Mouse (Mus musculus): ENCODE measurements at regions not wholly inside any gene's neighbourhood (a gene's known extent, or its start where the extent isn't known, plus 50 kb on each side); places are given as distances from the start of the nearest gene placed in this dataset.

DNA sequence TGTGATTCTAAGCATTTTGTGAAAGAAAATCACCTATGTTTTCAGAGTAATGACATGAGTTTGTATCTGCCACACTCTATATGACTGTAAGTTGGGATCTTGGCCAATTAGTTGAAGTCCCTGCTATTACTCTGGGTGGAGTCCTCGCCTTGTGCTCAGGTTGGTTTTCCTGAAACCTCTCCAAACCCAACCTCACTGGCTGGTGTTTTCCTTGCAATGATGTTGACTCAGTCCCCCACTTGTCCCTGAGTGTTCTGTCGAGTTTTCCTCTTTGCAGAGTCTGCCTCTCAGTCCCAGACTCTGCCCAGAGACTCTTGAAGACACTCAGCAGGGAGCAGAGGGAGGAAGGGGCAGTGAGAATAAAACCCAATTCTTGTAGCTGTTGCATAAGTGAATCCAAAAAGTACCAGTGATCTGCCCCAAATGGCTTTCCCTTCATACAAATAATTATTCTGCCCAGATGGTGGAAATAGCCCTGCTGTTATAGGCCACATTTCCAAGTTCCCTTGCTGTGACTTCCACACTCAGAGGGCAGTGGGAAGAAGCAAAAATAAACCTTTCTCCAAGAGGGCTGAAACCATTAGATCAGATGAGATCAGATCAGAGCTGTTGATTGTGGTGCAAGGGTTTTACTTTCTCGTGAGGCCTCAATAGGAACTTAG is 694.3 kb downstream of the Hs3st4 start:
- no peak overlapping the region for H3K4me2 ChIP-seq
- no peaks in the 10 kb centered on the region for H3K36me3 ChIP-seq
- no peak for ATAC-seq (ENCODE audit: insufficient number of reproducible peaks, insufficient read depth, low FRiP score, low TSS enrichment, low read depth)
- H3K27me3 ChIP-seq: no peaks in the 10 kb centered on the region
- no peaks in the 10 kb centered on the region for H3K4me1 ChIP-seq (replicated peaks)
- 58% methylated on average over 3 of the region's 3 CpGs for WGBS
- no peak overlapping the region for H3K9ac ChIP-seq (replicated peaks)
- no peak overlapping the region for H3K27ac ChIP-seq
- no peak overlapping the region for H3K4me3 ChIP-seq (replicated peaks)
- H3K9me3 ChIP-seq: no peaks in the 10 kb centered on the region

DNA sequence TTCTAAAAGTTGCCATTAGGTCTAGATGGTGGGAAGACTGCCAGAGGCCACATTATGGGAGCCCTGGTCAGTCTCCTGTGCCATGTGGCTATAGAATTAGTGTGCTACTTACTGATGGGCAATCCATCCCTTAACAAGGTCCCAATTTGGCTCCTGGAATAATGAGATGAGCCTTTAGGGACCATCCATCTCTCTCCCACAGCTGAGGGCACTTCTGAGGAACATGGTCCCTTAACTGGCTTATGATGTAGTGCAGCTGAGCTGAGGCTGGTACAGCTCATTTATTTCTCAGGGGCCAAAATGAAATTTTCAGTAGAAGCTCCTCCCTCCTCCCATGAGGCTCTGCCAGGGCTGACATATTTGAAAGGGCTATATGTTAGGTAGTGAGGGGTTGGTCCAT is 697.9 kb downstream of the Hs3st4 start:
- Histone ChIP-seq H3K9ac (replicated peaks) (no peak overlapping the region), H3K4me2 (no peak overlapping the region), H3K4me1 (replicated peaks) (no peaks in the 10 kb centered on the region), H3K9me3 (no peaks in the 10 kb centered on the region), H3K27ac (no peak overlapping the region), H3K4me3 (replicated peaks) (no peak overlapping the region), H3K36me3 (no peaks in the 10 kb centered on the region), H3K27me3 (no peaks in the 10 kb centered on the region)
- no peak for ATAC-seq (ENCODE audit: insufficient number of reproducible peaks, insufficient read depth, low FRiP score, low TSS enrichment, low read depth)

DNA sequence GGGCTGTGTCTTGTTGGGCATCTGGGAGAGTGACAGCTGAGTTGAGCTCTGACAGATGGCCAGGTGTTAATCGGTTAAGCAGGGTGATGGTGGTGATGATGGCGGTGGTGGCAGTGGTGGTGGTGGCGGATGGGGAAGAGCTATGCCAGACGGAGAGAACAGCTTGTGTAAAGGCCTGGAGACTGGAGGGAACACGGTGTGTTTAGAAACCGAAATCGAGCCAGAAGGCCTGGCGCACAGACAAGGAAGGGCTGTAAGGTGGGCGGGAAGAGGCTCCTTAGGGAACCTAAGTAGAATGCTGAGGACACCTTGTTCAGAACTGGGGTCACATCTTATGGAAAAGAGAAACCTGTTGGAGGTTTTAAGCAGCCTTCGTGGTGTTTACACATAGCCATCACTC is 698.5 kb downstream of the Hs3st4 start:
- H3K9me3 ChIP-seq: no peaks in the 10 kb centered on the region
- H3K36me3 ChIP-seq: no peaks in the 10 kb centered on the region
- no peak for ATAC-seq (ENCODE audit: insufficient number of reproducible peaks, insufficient read depth, low FRiP score, low TSS enrichment, low read depth)
- no peaks in the 10 kb centered on the region for H3K4me1 ChIP-seq (replicated peaks)
- H3K4me3 ChIP-seq (replicated peaks): no peak overlapping the region
- WGBS: 79% methylated on average over 10 of the region's 10 CpGs
- no peak overlapping the region for H3K4me2 ChIP-seq
- no peak overlapping the region for H3K27ac ChIP-seq
- H3K9ac ChIP-seq (replicated peaks): no peak overlapping the region
- no peaks in the 10 kb centered on the region for H3K27me3 ChIP-seq

DNA sequence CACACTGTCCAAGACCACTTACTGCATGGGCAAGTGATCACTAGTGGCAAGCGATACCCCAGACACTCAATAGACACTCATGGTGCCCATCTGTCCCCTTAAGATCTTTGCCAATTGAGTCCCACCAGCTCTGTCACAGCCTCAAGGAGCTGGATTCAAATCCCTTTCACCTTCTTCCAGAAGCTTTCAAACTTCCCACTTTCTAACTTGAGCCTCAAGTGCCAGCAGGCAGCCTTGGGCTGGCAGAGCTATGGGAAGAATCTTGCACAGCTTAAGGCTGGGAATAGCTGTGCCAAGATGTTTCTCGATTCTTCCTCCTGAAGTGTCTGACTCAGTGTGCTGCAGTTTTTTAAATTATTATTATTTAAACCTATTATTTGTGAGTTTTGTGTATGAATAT is 699.2 kb downstream of the Hs3st4 start:
- H3K27ac ChIP-seq: no peak overlapping the region
- H3K36me3 ChIP-seq: no peaks in the 10 kb centered on the region
- H3K9ac ChIP-seq (replicated peaks): no peak overlapping the region
- 92% methylated on average over 2 of the region's 2 CpGs for WGBS
- H3K4me3 ChIP-seq (replicated peaks): no peak overlapping the region
- no peaks in the 10 kb centered on the region for H3K4me1 ChIP-seq (replicated peaks)
- ATAC-seq (ENCODE audit: insufficient number of reproducible peaks, insufficient read depth, low FRiP score, low TSS enrichment, low read depth): no peak
- no peaks in the 10 kb centered on the region for H3K27me3 ChIP-seq
- no peaks in the 10 kb centered on the region for H3K9me3 ChIP-seq
- H3K4me2 ChIP-seq: no peak overlapping the region

DNA sequence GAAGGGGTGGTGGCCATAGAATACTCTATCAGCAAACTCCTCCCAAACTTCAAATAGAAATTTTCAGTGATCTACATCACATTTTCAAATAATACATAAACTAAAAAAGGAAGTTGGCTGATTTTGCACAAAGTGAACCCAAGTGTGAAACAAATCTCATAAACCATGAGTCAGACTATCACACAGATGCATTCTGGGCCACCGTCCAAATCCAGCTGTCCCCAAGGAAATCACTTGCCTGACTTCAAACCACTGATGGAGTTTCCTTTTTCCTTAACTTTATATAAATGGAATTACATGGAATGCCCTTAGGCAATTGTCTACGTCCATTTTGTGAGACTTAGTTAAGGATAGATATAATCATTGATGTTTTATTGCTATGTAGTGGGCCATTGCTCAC is 702.8 kb downstream of the Hs3st4 start:
- Histone ChIP-seq H3K36me3 (no peaks in the 10 kb centered on the region), H3K27ac (no peak overlapping the region), H3K9ac (replicated peaks) (no peak overlapping the region), H3K4me3 (replicated peaks) (no peak overlapping the region), H3K4me2 (no peak overlapping the region), H3K9me3 (no peaks in the 10 kb centered on the region), H3K27me3 (no peaks in the 10 kb centered on the region), H3K4me1 (replicated peaks) (no peaks in the 10 kb centered on the region)
- 72% methylated on average over 2 of the region's 2 CpGs for WGBS
- ATAC-seq (ENCODE audit: insufficient number of reproducible peaks, insufficient read depth, low FRiP score, low TSS enrichment, low read depth): no peak

DNA sequence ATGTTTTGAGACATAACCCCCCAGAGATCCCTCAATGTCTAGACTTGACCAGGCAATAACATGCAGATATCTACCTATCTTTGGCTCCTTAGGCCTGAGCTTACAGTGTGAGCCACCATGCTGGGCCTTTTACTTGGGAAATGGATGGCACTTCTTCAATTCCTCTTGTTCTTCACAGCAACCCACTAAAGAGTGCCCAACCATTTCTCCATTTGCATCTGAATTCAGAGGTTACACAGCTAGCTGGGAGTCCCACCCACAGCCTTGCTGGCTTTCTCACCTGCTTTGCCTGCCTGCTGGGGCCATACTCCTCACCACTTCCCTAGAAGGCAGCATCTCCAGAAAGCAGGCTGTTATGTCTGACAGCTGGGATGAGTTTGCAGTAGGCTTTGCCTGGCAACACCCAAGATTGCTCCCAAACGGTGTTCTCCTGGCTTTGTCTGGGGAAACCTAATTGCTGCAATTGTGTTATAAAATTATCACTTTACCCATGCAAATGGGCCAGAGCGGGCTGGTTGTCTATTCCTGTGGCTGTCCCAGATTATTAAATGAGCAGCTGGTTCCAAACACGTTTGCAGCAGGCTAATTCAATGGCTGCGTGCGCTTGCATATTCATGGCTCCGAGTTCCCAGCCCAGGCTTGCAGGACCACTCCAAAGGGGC is 721.6 kb downstream of the Hs3st4 start:
- WGBS: 27% methylated on average over 6 of the region's 6 CpGs
- Histone ChIP-seq H3K9me3 (no peaks in the 10 kb centered on the region), H3K27ac (no peak overlapping the region), H3K4me2 (no peak overlapping the region), H3K36me3 (no peaks in the 10 kb centered on the region), H3K9ac (replicated peaks) (no peak overlapping the region), H3K27me3 (0 out of 2 replicates have a peak, but pooled peaks cover 4% of the 10 kb centered on the region), H3K4me3 (replicated peaks) (no peak overlapping the region), H3K4me1 (replicated peaks) (peaks cover 11% of the 10 kb centered on the region)
- no peak for ATAC-seq (ENCODE audit: insufficient number of reproducible peaks, insufficient read depth, low FRiP score, low TSS enrichment, low read depth)

DNA sequence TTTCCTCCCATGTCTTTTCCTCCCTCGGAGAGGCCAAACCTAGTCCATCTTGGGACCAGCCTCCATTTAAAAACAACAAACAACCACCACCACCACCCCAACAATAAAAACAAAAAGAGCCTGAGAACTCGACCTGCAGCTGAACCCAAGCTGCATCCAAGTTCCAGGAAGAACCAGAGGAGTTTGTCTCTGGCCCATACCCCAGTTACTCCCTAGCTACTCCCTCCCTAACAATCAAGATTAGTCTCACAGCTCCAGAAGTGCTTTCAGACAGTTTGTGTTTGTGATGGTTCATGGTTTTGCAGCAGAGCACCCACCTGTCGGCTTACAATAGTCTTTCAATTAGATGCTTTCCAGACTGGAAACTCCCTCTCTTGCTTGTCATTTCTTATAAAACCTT is 724.5 kb downstream of the Hs3st4 start:
- peaks cover 12% of the 10 kb centered on the region for H3K4me1 ChIP-seq (replicated peaks)
- no peak overlapping the region for H3K9ac ChIP-seq (replicated peaks)
- ATAC-seq (ENCODE audit: insufficient number of reproducible peaks, insufficient read depth, low FRiP score, low TSS enrichment, low read depth): no peak
- no peak overlapping the region for H3K27ac ChIP-seq
- H3K36me3 ChIP-seq: no peaks in the 10 kb centered on the region
- H3K9me3 ChIP-seq: no peaks in the 10 kb centered on the region
- 35% methylated on average over 3 of the region's 3 CpGs for WGBS
- H3K4me3 ChIP-seq (replicated peaks): no peak overlapping the region
- H3K4me2 ChIP-seq: no peak overlapping the region
- H3K27me3 ChIP-seq: 0 out of 2 replicates have a peak, but pooled peaks cover 4% of the 10 kb centered on the region

DNA sequence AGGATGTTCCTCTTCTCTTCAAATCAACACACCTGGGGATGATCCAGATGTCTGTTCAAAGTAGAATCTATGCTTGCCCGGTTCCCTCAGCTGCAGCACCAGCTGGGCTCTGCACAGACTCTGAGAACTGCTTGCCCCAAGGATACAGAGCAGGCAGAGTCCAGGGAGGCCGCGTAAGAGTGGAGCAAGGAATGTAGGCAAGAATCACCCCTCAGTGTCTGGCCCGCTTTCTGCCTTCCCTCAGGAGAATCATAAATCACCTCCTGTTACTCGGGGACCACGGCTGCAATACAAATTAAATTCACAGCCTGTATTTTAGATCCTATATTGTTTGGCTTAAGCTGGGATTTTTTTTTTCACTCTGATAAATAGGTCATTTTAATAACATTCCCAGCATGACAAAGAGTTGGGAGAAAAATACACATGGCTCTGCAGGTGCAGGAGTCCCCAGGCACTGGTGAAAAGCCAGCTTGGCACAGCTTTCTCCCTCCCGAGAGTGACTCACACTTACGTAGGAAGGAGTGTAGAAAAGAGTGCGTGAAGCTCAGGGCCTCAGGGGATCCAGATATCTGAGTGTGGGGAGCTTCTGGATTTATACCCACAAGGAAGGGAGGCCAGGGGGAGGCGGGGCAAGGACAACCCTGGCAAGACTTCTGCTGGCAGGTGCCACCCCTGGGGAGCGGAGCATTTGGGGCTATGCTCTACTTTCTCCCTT is 726.3 kb downstream of the Hs3st4 start:
- ATAC-seq (ENCODE audit: insufficient number of reproducible peaks, insufficient read depth, low FRiP score, low TSS enrichment, low read depth): peak; percentile 31; the same call in 1 of the 2 replicates
- H3K9ac ChIP-seq (replicated peaks): no peak overlapping the region
- H3K4me1 ChIP-seq (replicated peaks): peaks cover 12% of the 10 kb centered on the region
- no peak overlapping the region for H3K4me3 ChIP-seq (replicated peaks)
- 0 out of 2 replicates have a peak, but pooled peaks cover 4% of the 10 kb centered on the region for H3K27me3 ChIP-seq
- 32% methylated on average over 11 of the region's 11 CpGs for WGBS
- H3K36me3 ChIP-seq: no peaks in the 10 kb centered on the region
- no peak overlapping the region for H3K4me2 ChIP-seq
- no peak overlapping the region for H3K27ac ChIP-seq
- no peaks in the 10 kb centered on the region for H3K9me3 ChIP-seq

DNA sequence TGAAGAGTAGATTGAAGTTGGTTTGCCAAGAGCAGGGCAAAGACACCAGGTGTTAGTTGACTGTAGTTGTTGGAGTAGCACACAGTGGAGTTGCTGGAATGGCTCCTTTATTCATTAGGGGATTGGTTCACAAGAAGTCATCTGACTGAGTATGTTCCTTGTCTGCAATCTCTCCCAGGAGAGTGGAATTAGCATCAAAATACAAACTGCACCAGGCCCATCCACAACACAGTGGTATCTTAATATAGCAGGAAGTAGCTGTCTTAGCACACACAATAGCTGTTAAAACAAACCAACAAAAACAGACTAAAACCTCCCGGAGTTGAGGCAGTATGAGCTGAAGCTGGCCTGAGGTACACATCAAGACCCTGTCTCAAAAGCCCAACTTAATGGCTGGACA is 723.5 kb upstream of the Kdm8 start:
- no peaks in the 10 kb centered on the region for H3K9me3 ChIP-seq
- no peak for ATAC-seq (ENCODE audit: insufficient number of reproducible peaks, insufficient read depth, low FRiP score, low TSS enrichment, low read depth)

DNA sequence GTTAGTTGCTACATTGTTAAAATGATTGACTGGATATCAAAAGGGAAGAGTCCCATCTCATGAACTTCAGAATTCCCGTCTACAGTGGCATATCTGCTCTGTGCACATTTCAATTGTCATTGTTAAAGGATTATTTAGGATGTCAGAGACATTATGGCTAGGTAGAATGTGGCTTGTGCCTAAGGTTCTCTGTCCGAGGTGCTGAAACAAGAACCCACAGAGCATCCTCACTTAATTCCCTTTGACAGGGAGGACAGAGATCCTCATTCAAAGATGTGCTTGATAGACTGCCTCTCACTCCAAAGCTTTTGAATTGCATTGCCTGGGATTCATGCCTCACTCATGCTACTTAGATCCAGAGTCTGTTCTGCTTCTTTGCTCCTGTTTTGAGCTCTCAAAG is 702.4 kb upstream of the Kdm8 start:
- Histone ChIP-seq H3K27ac (no peak overlapping the region), H3K4me1 (replicated peaks) (no peaks in the 10 kb centered on the region), H3K9ac (replicated peaks) (no peak overlapping the region), H3K9me3 (no peaks in the 10 kb centered on the region), H3K27me3 (no peaks in the 10 kb centered on the region), H3K4me2 (no peak overlapping the region), H3K4me3 (replicated peaks) (no peak overlapping the region), H3K36me3 (no peaks in the 10 kb centered on the region)
- ATAC-seq (ENCODE audit: insufficient number of reproducible peaks, insufficient read depth, low FRiP score, low TSS enrichment, low read depth): no peak
- 6% methylated on average over 2 of the region's 2 CpGs for WGBS

More for the DNA sequence above, 723.5 kb upstream of the Kdm8 start:
- H3K27ac ChIP-seq: no peak overlapping the region
- no peak overlapping the region for H3K4me3 ChIP-seq (replicated peaks)
- no peak overlapping the region for H3K4me2 ChIP-seq
- WGBS: 83% methylated on average over 1 of the region's 1 CpGs
- no peaks in the 10 kb centered on the region for H3K27me3 ChIP-seq
- no peak overlapping the region for H3K9ac ChIP-seq (replicated peaks)
- H3K36me3 ChIP-seq: no peaks in the 10 kb centered on the region
- no peaks in the 10 kb centered on the region for H3K4me1 ChIP-seq (replicated peaks)

DNA sequence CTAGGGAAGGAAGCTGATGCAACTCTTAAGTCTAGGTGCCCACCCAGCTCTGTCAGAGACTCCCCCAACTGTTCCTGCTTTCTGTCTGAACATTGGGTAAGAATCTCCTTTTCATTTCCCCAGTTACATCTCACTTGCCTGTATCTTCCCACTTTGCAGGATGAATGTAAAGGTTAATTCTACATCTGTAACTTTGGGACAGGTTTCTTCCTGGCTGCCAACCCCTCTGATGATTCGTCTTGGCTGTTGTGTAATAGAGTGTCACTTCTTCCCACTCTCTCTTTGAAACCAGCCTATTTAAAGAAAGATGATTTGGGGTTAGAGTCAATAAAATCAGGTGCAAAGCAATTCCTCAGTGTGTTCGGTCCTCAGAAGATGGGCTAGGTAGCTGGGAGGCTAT is 698.2 kb upstream of the Kdm8 start:
- no peaks in the 10 kb centered on the region for H3K4me1 ChIP-seq (replicated peaks)
- H3K4me3 ChIP-seq (replicated peaks): no peak overlapping the region
- no peak overlapping the region for H3K4me2 ChIP-seq
- H3K27me3 ChIP-seq: no peaks in the 10 kb centered on the region
- no peaks in the 10 kb centered on the region for H3K9me3 ChIP-seq
- no peak overlapping the region for H3K9ac ChIP-seq (replicated peaks)
- ATAC-seq (ENCODE audit: insufficient number of reproducible peaks, insufficient read depth, low FRiP score, low TSS enrichment, low read depth): no peak
- H3K27ac ChIP-seq: no peak overlapping the region
- WGBS: 82% methylated on average over 2 of the region's 2 CpGs
- H3K36me3 ChIP-seq: no peaks in the 10 kb centered on the region
